In genomic region chr14:29558440-29558839, GRCm38 (mm10) we compare ENCODE assay signal across 29 mouse cellular contexts.
"Had no signal": no experiment of that assay in that cellular context is flagged by ENCODE, and none has a peak within 500 bp of the region (broad histone marks: within the 10 kb centered on the region; RNA-seq: fewer than 3 reads in every experiment).

No protein-coding gene starts in this region.

- H3K27ac ChIP-seq: limb, embryonic 10.5 days; limb, embryonic 12.5 days; limb, embryonic 13.5 days; limb, embryonic 15.5 days; liver, embryonic 12.5 days; liver, embryonic 13.5 days; liver, embryonic 14.5 days; liver, embryonic 15.5 days; lung, embryonic 15.5 days; macrophage; midbrain, embryonic 10.5 days; midbrain, embryonic 12.5 days; midbrain, embryonic 15.5 days; neural tube, embryonic 12.5 days; neural tube, embryonic 13.5 days had no signal

- H3K9me3 ChIP-seq: limb, embryonic 10.5 days; limb, embryonic 12.5 days; limb, embryonic 13.5 days; limb, embryonic 15.5 days; liver, embryonic 12.5 days; liver, embryonic 13.5 days; liver, embryonic 15.5 days; lung, embryonic 15.5 days; midbrain, embryonic 10.5 days; midbrain, embryonic 12.5 days; midbrain, embryonic 15.5 days; neural tube, embryonic 12.5 days; neural tube, embryonic 13.5 days had no signal

- H3K4me3 ChIP-seq: limb, embryonic 10.5 days; limb, embryonic 12.5 days; limb, embryonic 13.5 days; limb, embryonic 15.5 days; liver, embryonic 12.5 days; liver, embryonic 13.5 days; liver, embryonic 15.5 days; lung, embryonic 15.5 days; megakaryocyte, embryonic 14.5 days; midbrain, embryonic 10.5 days; midbrain, embryonic 12.5 days; midbrain, embryonic 15.5 days; myocyte; neural tube, embryonic 12.5 days; neural tube, embryonic 13.5 days had no signal

- DNase-seq: liver; liver, embryonic 13.5 days; liver, postnatal 0 days; lung, adult 18-20 months; lung, adult 2 months; lung, embryonic 14.5 days; lung, postnatal 10 days; lung, postnatal 14 days; lung, postnatal 36 days; lung, postnatal 4 days had no signal

- H3K4me2 ChIP-seq: limb, embryonic 12.5 days; limb, embryonic 13.5 days; limb, embryonic 15.5 days; liver, embryonic 11.5 days; liver, embryonic 12.5 days; liver, embryonic 13.5 days; liver, embryonic 15.5 days; lung, embryonic 14.5 days; lung, embryonic 15.5 days; midbrain, embryonic 12.5 days; midbrain, embryonic 15.5 days; neural tube, embryonic 12.5 days; neural tube, embryonic 13.5 days had no signal

- ATAC-seq: liver, embryonic 12.5 days; liver, postnatal 0 days; lung, postnatal 0 days; midbrain, embryonic 15.5 days; midbrain, embryonic 16.5 days had no signal

- H3K36me3 ChIP-seq: limb, embryonic 10.5 days; limb, embryonic 12.5 days; limb, embryonic 13.5 days; limb, embryonic 15.5 days; liver, embryonic 12.5 days; liver, embryonic 13.5 days; liver, embryonic 15.5 days; lung, embryonic 15.5 days; midbrain, embryonic 10.5 days; midbrain, embryonic 12.5 days; midbrain, embryonic 15.5 days; neural tube, embryonic 12.5 days; neural tube, embryonic 13.5 days had no signal

- H3K27me3 ChIP-seq: limb, embryonic 12.5 days; limb, embryonic 13.5 days; limb, embryonic 15.5 days; liver, embryonic 12.5 days; liver, embryonic 13.5 days; liver, embryonic 15.5 days; lung, embryonic 15.5 days; megakaryocyte, embryonic 14.5 days; midbrain, embryonic 12.5 days; midbrain, embryonic 15.5 days; neural tube, embryonic 12.5 days; neural tube, embryonic 13.5 days had no signal

- H3K4me1 ChIP-seq: limb, embryonic 15.5 days; liver, embryonic 12.5 days; liver, embryonic 13.5 days; liver, embryonic 15.5 days; lung, embryonic 15.5 days; megakaryocyte, embryonic 14.5 days; midbrain, embryonic 12.5 days had no signal

- H3K9ac ChIP-seq: limb, embryonic 12.5 days; limb, embryonic 13.5 days; limb, embryonic 15.5 days; liver, embryonic 12.5 days; liver, embryonic 13.5 days; liver, embryonic 14.5 days; liver, embryonic 15.5 days; liver, postnatal 0 days; lung, embryonic 14.5 days; lung, embryonic 15.5 days; midbrain, embryonic 12.5 days; midbrain, embryonic 15.5 days; neural tube, embryonic 12.5 days; neural tube, embryonic 13.5 days had no signal
